Mouse (Mus musculus) adipocyte (in vitro differentiated cells): ENCODE data around the gene Fry.

Experiments used
- DNase-seq: peaks from one replicate; pipeline ENCODE4 v3.0.0-alpha.2; 2016; ENCODE audit warnings: low spot score

Gene Fry

GRCm38 (mm10) chr5:150130144-150130543, 11.7 kb downstream of the Fry start:
- no peak for DNase-seq

- DNase-seq: no peak
Observed at GRCm38 (mm10) chr5:150131166-150131565, 12.7 kb downstream of the Fry start.

DNA sequence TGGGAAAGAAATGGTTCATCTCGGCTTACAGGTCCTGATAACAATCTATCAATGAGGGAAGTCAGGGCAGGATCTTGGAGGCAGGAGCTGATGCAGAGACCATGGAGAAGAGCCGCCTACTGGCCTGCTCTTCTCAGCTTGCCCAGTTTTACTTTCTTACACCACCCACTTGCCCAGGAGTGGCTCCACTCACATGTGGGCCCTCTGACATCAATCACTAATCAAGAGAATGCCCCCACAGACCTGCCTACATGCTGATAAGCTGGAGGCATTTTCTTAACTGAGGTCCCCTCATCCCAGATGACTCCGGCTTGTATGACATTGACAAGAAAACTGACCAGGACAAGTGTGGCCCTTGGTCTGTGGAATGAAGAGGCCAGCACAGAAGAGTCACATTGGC, 16.2 kb downstream of the Fry start:
- DNase-seq: no peak

- DNase-seq: no peak
Observed at GRCm38 (mm10) chr5:150135529-150135928, 17.1 kb downstream of the Fry start.

DNA sequence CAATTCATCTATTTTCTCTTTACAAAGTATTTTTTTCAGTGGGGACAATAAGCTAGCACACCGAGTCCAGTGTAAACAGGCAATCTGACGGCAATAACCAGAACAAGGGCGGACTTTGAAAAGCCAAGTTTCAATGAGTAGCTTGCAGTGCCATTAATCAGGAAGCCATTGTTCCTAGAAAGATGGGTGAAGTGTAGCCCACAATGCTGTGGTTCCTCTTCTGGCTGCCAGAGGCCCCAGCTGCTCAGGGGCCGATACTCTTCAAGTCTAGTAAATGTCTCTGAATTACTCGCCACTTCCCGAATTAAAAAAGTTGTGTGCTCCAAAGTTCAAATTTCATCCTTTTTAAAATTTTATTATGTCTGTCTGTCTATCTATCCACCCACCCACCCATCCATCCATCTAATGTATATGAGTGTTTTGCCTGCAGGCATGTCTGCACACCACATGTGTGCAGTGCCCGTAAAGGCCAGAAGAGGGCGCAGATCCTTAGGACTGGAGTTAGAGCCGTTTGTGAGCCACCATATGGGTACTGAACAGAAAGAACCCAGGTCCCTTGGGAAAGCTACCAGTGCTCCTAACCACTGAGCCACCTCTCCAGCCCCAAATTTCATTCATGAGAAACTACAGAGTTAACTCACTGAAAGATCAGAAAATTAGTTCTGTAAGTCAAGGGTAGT, 19.5 kb downstream of the Fry start:
- DNase-seq: no peak

GRCm38 (mm10) chr5:150140513-150140912, 22.1 kb downstream of the Fry start:
- no peak for DNase-seq

DNA sequence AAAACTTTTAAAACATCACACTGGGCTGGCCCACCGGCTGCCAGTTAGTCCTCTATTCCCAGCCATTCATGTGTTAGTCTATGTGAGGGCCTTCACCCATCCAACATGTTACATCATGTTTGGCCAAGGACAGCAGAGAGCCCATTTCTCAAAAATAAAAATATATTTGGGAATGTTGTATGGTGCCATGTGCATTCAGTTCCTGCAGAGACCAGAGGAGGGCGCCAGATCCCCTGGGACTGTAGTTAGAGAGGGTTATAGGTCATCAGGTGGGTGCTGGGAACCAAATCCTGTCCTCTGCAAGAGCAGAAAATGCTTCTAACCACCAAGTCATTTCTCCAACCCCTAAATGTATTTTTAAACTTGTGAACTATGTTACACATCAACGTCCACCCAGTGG, 27.5 kb downstream of the Fry start:
- DNase-seq: no peak

- DNase-seq: no peak
Observed at GRCm38 (mm10) chr5:150146612-150147011, 28.2 kb downstream of the Fry start.

GRCm38 (mm10) chr5:150149725-150150124, 31.3 kb downstream of the Fry start:
- no peak for DNase-seq

DNA sequence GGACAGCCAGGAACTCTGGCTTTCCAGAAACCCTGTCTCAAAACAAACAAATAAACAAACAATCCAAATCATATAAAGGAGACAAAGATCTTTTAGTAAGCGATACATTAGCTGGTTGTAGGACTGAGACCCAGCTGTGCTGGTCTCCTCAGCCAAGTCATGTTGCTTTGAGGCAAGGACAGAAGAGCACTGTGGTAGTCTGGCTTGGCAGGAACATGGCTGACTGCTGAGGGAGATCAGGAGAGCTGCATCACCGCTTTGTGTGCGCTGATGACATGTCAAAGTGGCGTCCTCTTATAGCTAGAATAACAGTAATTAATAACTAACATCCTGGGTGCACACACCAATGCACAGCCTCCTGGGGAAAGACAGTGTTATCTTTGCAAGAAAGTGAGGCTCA, 32.5 kb downstream of the Fry start:
- no peak for DNase-seq

DNA sequence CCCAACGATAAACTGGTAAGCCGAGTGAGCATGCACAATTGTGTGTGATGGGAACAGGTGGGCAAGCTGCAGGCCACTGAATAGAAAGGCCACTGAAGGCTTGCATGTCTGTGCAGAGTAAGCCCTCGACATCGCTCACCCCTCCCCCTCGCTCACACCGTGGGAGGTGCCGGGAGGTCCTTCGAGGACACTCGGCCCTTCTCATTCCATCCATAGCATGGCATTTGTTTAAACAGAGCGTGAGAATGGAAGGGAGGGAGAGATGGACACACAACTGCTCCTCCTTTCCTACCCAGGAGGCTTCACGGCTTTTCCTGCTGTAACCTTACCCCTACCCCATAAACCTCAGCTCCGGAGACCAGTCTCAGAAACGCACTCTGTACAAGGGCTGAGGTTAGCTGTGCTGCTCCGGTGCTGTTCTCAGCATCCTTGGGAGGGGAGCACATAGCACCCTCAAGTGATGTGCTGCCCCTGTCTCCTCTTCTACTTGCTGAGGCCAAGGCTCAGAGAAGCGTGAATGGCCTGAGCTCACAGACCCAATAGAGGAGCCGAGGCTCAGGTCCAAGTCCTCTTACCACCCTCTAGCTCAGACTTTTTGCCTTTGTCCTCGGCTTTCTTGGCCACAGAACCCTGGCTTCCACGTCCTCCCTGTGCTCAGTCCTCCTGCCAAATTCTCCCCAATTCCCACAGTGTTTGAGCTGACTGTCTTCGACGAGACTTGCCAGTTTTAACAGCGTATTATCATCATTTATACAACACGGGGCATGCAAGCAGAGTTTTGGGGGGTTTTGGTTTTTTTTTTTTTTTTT, 33.8 kb downstream of the Fry start:
- no peak for DNase-seq

GRCm38 (mm10) chr5:150152880-150153281, 34.4 kb downstream of the Fry start:
- no peak for DNase-seq

DNA sequence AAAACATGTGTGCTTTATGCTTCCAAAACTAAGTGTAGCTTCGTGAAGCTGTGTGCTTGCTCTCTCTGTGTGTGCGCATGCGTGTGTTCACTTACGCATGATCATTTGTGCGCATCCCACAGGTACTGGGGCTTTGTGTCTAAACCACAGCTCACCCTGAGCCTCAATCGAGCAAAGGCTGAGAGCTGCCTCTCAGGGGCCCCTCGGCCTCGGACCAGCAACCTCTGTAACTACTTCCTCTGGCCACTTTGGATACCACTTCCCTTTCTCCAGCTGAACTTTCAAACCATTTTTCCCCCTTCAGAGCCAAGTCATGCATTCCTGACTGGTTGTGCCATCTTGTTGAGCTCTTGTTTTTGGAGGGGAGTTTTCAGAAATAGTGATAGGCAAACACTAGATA, 36.9 kb downstream of the Fry start:
- no peak for DNase-seq

- DNase-seq: no peak
Observed at GRCm38 (mm10) chr5:150156063-150156786, 37.8 kb downstream of the Fry start.

GRCm38 (mm10) chr5:150157682-150158081, 39.2 kb downstream of the Fry start:
- no peak for DNase-seq

DNA sequence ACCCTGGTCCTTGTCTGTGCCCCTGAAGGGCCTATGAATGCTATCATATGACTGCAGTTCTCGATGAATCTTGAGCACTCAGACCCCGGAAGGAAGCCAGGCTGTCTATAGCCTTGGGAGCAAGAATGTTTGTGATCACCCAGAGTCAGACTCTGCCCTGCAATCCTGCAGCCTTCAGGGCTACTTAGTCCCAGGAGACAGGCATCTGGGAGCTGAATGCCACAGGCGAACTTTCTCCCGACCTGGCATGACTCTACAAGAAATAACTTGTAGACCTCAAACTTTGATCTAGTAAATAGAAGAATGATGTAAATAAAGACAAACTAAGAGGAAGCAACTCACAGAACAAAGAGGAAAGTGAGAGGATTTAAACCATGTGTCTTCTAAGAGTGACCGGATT, 40.7 kb downstream of the Fry start:
- no peak for DNase-seq

GRCm38 (mm10) chr5:150161193-150161592, 42.7 kb downstream of the Fry start:
- no peak for DNase-seq

DNA sequence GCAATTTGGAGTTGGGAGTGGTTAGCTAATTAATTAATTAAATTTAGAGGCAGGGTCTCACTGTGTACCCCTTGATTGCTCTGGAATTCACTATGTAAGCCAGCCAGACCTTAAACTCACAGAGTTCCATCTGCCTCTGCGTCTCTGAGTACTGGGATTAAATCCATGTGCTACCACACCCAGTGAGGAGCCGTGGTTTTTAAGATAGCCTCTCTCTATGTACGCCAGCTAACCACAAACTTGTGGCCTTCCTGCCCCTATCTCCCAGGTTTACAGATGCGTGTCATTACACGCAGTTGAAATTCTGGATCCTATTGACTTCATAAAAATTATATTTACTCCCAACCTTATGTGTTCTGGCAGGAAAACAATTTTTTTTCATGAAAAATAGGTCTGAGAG, 43.5 kb downstream of the Fry start:
- no peak for DNase-seq

GRCm38 (mm10) chr5:150164671-150165070, 46.2 kb downstream of the Fry start:
- DNase-seq: no peak

- no peak for DNase-seq
Observed at GRCm38 (mm10) chr5:150166811-150167210, 48.4 kb downstream of the Fry start.

DNA sequence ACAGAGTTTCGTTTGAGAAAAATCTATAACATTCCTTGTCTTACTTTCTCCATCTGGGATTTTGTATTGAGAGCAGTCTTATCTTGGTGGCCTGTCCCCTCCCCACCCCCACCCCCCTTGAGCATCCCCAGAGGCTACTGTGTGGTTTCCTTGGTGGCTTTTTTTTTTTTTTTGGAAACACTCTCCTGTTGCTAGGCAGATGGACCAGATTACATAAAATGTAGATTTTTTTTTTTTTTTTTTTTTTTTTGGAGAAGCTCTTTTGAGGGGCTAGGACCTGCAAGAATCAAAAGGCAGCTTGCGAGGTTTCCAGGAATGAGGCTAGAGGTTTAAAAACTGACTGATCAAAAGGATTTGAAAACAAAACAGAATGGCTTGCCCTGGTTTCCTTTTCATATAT, 48.8 kb downstream of the Fry start:
- no peak for DNase-seq

- DNase-seq: peak; percentile 66
Observed at GRCm38 (mm10) chr5:150168712-150169111, 50.3 kb downstream of the Fry start.

- no peak for DNase-seq
Observed at GRCm38 (mm10) chr5:150171562-150171961, 53.1 kb downstream of the Fry start.
